Mouse (Mus musculus): Measurements from ENCODE around the gene Dpp6. TPM values are rescaled to one million over a fixed set of nuclear protein-coding genes. Genes with fewer than 3 reads are reported as not detected.

Dpp6 gene
- total and polyA plus RNA-seq, 3 experiments = not detected

DNA sequence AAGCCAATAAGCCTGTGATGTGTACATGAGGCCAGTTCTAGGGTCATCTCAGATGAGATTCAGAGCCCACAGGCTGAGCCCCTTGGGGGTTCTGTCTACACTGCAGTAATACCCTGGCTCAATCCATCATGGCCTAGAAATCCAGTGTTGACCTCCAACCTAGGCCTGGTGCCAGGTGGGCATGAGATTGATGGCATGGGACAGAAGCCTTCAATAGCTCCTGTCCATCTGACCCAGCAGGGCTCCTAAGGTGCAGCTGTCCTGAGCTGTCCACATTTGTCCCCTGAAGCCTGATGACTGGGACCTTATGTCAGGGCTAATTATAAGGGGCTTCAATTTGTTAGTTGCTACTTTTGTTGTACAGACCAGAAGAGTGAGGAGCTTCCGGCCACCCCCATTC lies 500.8 kb downstream of the Dpp6 start:
- H3K27ac ChIP-seq (ENCODE audit: control insufficient read depth, low read depth, low read length) = no peak overlapping the region
- no peaks in the 10 kb centered on the region for H3K79me2 ChIP-seq (ENCODE audit: control insufficient read depth, insufficient read depth, low read length, poor library complexity)
- H3K4me1 ChIP-seq (ENCODE audit: control insufficient read depth in 1 of 2, insufficient read depth in 2 of 2, low read length in 2 of 2) = no peaks in the 10 kb centered on the region
- TF ChIP-seq RAD21 (IDR thresholded peaks at IDR 0.05; ENCODE audit: low read depth, low read length) = no peak
- no peak for TF ChIP-seq USF1 (IDR thresholded peaks at IDR 0.05; ENCODE audit: low read depth, low read length)
- no peak for TF ChIP-seq GABPA (IDR thresholded peaks at IDR 0.05; ENCODE audit: low read depth, low read length)
- no peak for TF ChIP-seq MYB (IDR thresholded peaks at IDR 0.05; ENCODE audit: low read depth, low read length)
- no peak for TF ChIP-seq CHD2 (IDR thresholded peaks at IDR 0.05; ENCODE audit: low read length)
- no peak for TF ChIP-seq MXI1 (IDR thresholded peaks at IDR 0.05; ENCODE audit: low read depth, low read length)
- no peak for TF ChIP-seq TAL1 (IDR thresholded peaks at IDR 0.05; ENCODE audit: low read length)
- TF ChIP-seq NRF1 (IDR thresholded peaks at IDR 0.05; ENCODE audit: insufficient read depth, low read depth, low read length, poor library complexity, severe bottlenecking) = no peak
- TF ChIP-seq POLR2A (IDR thresholded peaks at IDR 0.05; ENCODE audit: control insufficient read depth in 1 of 2, insufficient read depth in 1 of 2, low read depth in 1 of 2, low read length in 2 of 2, poor library complexity in 1 of 2) = no peak
- TF ChIP-seq MAZ (IDR thresholded peaks at IDR 0.05; ENCODE audit: low read depth, low read length) = no peak
- no peak for DNase-seq (ENCODE audit: low read depth, low spot score)
- H3K9me3 ChIP-seq (replicated peaks; ENCODE audit: insufficient read depth, low read length) = no peaks in the 10 kb centered on the region
- H3K27me3 ChIP-seq (ENCODE audit: control insufficient read depth in 1 of 2, insufficient read depth in 2 of 2, low read length in 2 of 2) = no peaks in the 10 kb centered on the region
- no peaks in the 10 kb centered on the region for H3K36me3 ChIP-seq (ENCODE audit: control insufficient read depth in 1 of 2, insufficient read depth in 2 of 2, low read length in 2 of 2)
- H3K4me3 ChIP-seq (ENCODE audit: control insufficient read depth in 1 of 2, insufficient read depth in 1 of 2, low read depth in 2 of 2, low read length in 2 of 2) = no peak overlapping the region
- no peak overlapping the region for H3K9ac ChIP-seq (ENCODE audit: control insufficient read depth, low read depth, low read length, poor library complexity, severe bottlenecking)

DNA sequence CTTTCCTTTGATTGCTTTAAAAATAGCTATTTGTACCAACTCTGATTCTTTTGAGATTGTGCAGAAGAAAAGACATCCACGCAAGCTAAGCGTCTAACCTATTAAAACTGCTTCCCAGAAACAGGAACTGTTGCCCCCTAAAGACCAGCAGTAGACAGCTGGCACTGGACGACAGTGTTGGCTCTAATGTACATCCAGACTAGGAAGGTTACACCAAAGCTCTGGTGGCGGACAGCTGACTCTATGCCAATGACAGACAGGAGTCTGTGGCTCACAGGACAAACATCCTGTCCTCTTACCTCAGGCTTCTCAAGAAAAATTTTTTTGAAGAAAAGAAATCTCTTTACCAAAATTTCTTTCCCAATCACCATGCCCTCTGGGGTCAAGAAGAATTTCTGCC lies 502.7 kb downstream of the Dpp6 start:
- Histone ChIP-seq H3K9me3 (replicated peaks; ENCODE audit: insufficient read depth, low read length) (no peaks in the 10 kb centered on the region), H3K27me3 (ENCODE audit: control insufficient read depth in 1 of 2, insufficient read depth in 2 of 2, low read length in 2 of 2) (no peaks in the 10 kb centered on the region), H3K9ac (ENCODE audit: control insufficient read depth, low read depth, low read length, poor library complexity, severe bottlenecking) (no peak overlapping the region), H3K4me3 (ENCODE audit: control insufficient read depth in 1 of 2, insufficient read depth in 1 of 2, low read depth in 2 of 2, low read length in 2 of 2) (no peak overlapping the region), H3K36me3 (ENCODE audit: control insufficient read depth in 1 of 2, insufficient read depth in 2 of 2, low read length in 2 of 2) (no peaks in the 10 kb centered on the region), H3K4me1 (ENCODE audit: control insufficient read depth in 1 of 2, insufficient read depth in 2 of 2, low read length in 2 of 2) (no peaks in the 10 kb centered on the region), H3K79me2 (ENCODE audit: control insufficient read depth, insufficient read depth, low read length, poor library complexity) (no peaks in the 10 kb centered on the region), H3K27ac (ENCODE audit: control insufficient read depth, low read depth, low read length) (no peak overlapping the region)
- DNase-seq (ENCODE audit: low read depth, low spot score) = no peak
- TF ChIP-seq GATA1 (IDR thresholded peaks at IDR 0.05; ENCODE audit: low read depth, low read length) (no peak), HCFC1 (IDR thresholded peaks at IDR 0.05; ENCODE audit: low read depth, low read length) (no peak), JUND (IDR thresholded peaks at IDR 0.05; ENCODE audit: low read depth, low read length) (no peak), POLR2A (IDR thresholded peaks at IDR 0.05; ENCODE audit: control insufficient read depth in 1 of 2, insufficient read depth in 1 of 2, low read depth in 1 of 2, low read length in 2 of 2, poor library complexity in 1 of 2) (no peak), MYC (IDR thresholded peaks at IDR 0.05; ENCODE audit: low read depth, low read length) (no peak), POLR2AphosphoS5 (IDR thresholded peaks at IDR 0.05; ENCODE audit: borderline replicate concordance, low read depth, low read length) (no peak), TCF12 (IDR thresholded peaks at IDR 0.05; ENCODE audit: low read depth, low read length) (no peak), MAZ (IDR thresholded peaks at IDR 0.05; ENCODE audit: low read depth, low read length) (no peak)

Data from MEL (cell line).